Mouse (Mus musculus) heart, adult 8-10 months (tissue): ENCODE measurements around the gene Pcid2. TPM values are rescaled to one million over a fixed set of nuclear protein-coding genes. Genes with fewer than 3 reads are reported as not detected.
"Not testable (repeated sequence)": the region's sequence is repeated elsewhere in the genome, so short reads cannot be mapped to it uniquely, and the experiment has no call there.

Experiments
- DNase-seq: peaks from one replicate; pipeline ENCODE4 v3.0.0; 2022; ENCODE audit warnings: low spot score
- microRNA-seq: library from miRNA; unstranded; fragments of <30 nt; microRNA quantifications from one replicate; pipeline ENCODE4 v1.2.0, GENCODE M21; 2022
- total RNA-seq, 4 experiments: library from RNA; stranded (reverse); gene quantifications; 2 replicates each; pipeline ENCODE4 v1.2.4; 2022

Gene Pcid2
- total RNA-seq, 4 experiments from 2014 or later, result 8.4 to 9.7 (median 9.4) TPM

DNA sequence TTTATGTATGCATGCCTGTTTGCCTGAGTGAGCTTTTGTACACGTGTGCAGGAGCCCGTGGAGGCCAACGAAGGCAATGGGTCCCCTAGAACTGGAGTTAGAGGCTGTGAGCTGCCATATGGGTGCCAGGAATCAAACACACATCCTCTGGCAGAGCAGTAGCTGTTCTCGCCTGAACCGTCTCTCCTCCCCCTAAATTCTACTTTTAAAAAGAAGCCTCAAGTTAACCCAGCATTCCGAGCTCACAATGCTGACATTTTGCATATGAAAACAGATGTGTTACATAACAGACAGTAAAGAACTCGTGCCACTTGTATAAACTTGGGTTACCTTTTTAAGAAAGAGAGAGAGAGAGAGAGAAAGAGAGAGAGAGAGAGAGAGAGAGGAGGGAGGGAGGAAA lies 27.7 kb downstream of the Pcid2 start:
- no peak for DNase-seq

DNA sequence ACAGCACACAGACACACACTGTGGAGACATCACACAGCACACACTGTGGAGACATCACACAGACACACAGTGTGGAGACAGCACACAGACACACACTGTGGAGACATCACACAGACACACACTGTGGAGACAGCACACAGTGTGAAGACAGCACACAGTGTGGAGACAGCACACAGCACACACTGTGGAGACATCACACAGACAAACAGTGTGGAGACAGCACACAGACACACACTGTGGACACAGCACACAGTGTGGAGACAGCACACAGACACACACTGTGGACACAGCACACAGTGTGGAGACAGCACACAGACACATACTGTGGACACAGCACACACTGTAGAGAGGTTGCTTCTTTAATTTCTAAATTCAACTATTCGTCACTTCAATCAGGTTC lies 29.7 kb downstream of the Pcid2 start:
- DNase-seq, result not testable (repeated sequence)

- DNase-seq, result no peak
These were observed 30.2 kb downstream of the Pcid2 start for GRCm38 (mm10) chr8:13075044-13075443.

GRCm38 (mm10) chr8:13073255-13073654 lies 32.0 kb downstream of the Pcid2 start:
- no peak for DNase-seq

GRCm38 (mm10) chr8:13063112-13063511 lies 42.1 kb downstream of the Pcid2 start:
- DNase-seq, result no peak

- no peak for DNase-seq
These were observed 44.7 kb downstream of the Pcid2 start, which contains the start of gene Proz for GRCm38 (mm10) chr8:13060441-13061150. TSS of gene Proz (plus strand) at chr8:13060914.

DNA sequence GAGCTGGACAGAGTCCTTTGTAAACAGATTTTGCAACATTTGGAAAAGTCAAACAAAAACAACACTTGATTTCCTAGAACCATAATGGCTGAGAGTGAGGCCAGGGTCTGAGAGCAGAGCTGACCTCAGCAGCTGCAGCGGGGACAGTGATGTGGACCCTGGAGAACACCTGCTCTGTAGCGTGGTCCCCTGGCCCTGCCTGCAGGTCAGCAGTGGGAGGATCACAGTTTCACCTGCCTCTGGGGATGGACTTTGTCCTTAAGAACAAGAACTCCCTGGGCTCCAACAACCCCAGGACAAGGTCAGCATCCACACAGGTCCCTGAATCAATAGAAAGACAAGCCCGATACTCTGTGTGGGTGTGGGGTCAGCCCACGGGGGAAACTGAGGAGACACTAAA lies 47.9 kb downstream of the Pcid2 start:
- no peak for DNase-seq

DNA sequence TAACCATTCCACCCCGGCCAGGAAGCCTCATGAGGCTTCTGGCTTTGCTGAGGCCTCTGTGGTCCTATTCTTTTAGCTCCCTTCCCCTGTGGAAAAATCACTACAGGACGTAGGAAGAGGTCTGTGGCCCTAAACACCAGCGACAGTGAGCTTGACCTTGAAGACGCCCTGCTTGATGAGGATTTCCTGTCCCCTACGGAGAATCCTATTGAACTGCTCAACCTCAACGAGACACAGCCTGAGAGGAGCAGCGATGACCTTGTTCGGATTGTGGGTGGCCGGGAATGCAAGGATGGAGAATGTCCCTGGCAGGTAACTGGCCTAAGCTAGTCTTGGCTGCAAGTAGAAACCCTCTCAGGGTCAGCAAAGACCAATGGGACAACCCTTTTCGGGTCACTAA lies 54.7 kb downstream of the Pcid2 start:
- no peak for DNase-seq

GRCm38 (mm10) chr8:13047652-13048051 lies 57.6 kb downstream of the Pcid2 start:
- DNase-seq, result no peak

- no peak for DNase-seq
These were observed 63.8 kb downstream of the Pcid2 start for GRCm38 (mm10) chr8:13041459-13041858.

- no peak for DNase-seq
These were observed 66.2 kb downstream of the Pcid2 start for GRCm38 (mm10) chr8:13039054-13039453.

GRCm38 (mm10) chr8:13037569-13037968 lies 67.7 kb downstream of the Pcid2 start:
- no peak for DNase-seq

DNA sequence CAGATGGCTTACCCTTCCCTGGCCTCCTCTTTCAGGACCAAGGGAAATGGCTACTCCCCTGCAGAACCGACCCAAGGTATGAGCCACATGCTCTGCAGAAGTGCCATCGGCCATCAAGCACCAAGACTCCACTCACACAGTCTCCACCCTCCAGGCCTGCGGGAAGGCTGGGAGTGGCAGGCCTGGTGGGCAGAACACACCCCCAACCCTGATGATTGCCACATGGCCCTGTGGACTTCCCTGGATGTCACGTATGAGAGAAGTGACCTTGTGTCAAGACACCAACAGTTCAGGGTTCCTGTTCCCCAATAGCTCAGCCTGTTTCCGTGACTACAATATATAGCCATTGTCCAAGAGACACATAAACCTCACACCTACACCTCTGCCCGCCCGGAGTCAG lies 68.2 kb downstream of the Pcid2 start, which contains the start of gene F10:
Gene F10, plus strand, starts transcription at position 294 of the 400 bp plus-strand sequence.
- DNase-seq, result no peak

DNA sequence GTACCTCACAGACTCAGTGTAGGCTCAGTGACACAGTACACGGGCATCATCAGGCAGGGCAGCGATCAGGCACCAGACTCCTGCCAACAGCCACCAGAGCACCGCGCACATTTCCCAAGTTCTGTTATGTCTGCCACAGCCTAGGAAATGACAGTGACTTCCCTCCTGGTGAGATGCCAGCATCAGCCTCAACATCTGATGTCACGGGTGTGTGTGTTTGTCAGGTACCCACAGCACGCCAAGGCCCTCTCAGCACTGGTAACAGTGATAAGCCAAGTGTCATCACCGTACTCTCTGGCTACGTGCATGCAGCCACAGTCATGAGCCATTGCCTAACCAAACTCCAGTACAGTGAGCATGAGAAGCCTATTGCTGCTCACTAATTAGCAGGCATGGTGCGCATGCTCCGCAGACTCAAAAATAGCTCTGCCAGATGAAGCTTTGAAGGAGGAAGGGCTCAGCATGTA lies 68.9 kb downstream of the Pcid2 start:
- no peak for DNase-seq

GRCm38 (mm10) chr8:13028482-13028881 lies 76.8 kb downstream of the Pcid2 start:
- no peak for DNase-seq

- DNase-seq, result no peak
These were observed 77.6 kb downstream of the Pcid2 start for GRCm38 (mm10) chr8:13027615-13028014.

Small RNA genes lying within 50 kb of the gene (microRNA-seq; reads per million reads assigned to microRNA genes)
- gene Mir7065, result not detected

Other genes with a start within 250 kb of the Pcid2 start
- gene Mcf2l, start 231.7 kb downstream of the Pcid2 start, total RNA-seq, result 10 to 100 TPM; 55.6 to 85.0 (median 65.1) TPM
- gene F7, start 79.4 kb downstream of the Pcid2 start, total RNA-seq, result 1 to 10 TPM in 1 of 4 experiments, under 1 TPM in 2, not detected in 1; 0.22 to 2.2 (median 0.31) TPM
- gene F10, start 68.2 kb downstream of the Pcid2 start, total RNA-seq, result 1 to 10 TPM in 1 of 4 experiments, under 1 TPM in 3; 0.35 to 5.7 (median 0.47) TPM
- not detected for gene Proz, start 44.5 kb downstream of the Pcid2 start, total RNA-seq
- gene Cul4a, start 162 bp upstream of the Pcid2 start, total RNA-seq, result 10 to 100 TPM; 75.8 to 84.1 (median 80.2) TPM
- 100 to 1,000 TPM; 413 to 443 (median 429) TPM for gene Lamp1, start 53.7 kb upstream of the Pcid2 start, total RNA-seq
- 1 to 10 TPM; 3.7 to 6.6 (median 4.6) TPM for gene Grtp1, start 95.2 kb upstream of the Pcid2 start, total RNA-seq
- gene Adprhl1, start 148.7 kb upstream of the Pcid2 start, total RNA-seq, result 100 to 1,000 TPM; 586 to 686 (median 600) TPM
- 10 to 100 TPM; 67.1 to 79.4 (median 73.3) TPM for gene Dcun1d2, start 182.7 kb upstream of the Pcid2 start, total RNA-seq
- gene Tmco3, start 182.7 kb upstream of the Pcid2 start, total RNA-seq, result 10 to 100 TPM; 28.3 to 38.8 (median 33.8) TPM
- gene Tfdp1, start 233.3 kb upstream of the Pcid2 start, total RNA-seq, result 10 to 100 TPM; 34.4 to 43.9 (median 38.3) TPM